ENCODE assay signal across 1 mouse cellular context in genomic region chr9:14523408-14524043, GRCm38 (mm10).
TF ChIP-seq lines count a peak whose summit lies in the region.

No protein-coding gene starts in this region.

TF ChIP-seq in CH12.LX, 34 proteins besides CTCF, POLR2A, EP300 and RAD21 (continued from another document):
- peak; percentile 18; the same call in 1 of the 2 replicates for TF ChIP-seq TCF12 (IDR thresholded peaks at IDR 0.05; ENCODE audit: low read depth, low read length)
- TF ChIP-seq ETS1 (conservative IDR thresholded peaks at IDR 0.05; ENCODE audit: low read depth, low read length) = no peak
